Mouse (Mus musculus) hindbrain, embryonic 10.5 days (tissue): ENCODE results near the gene Rab6b. TPM values are rescaled to one million over a fixed set of nuclear protein-coding genes. Genes with fewer than 3 reads are reported as not detected.
"Not testable (repeated sequence)": the region's sequence is repeated elsewhere in the genome, so short reads cannot be mapped to it uniquely, and the experiment has no call there.

ENCODE experiments used
- DNase-seq: peaks from one replicate; pipeline ENCODE4 v3.0.0-alpha.2; 2017; ENCODE audit warnings: low spot score
- H3K27ac ChIP-seq: fragments of 300-500 bp; sonication (generic); 2 replicates; pipeline ENCODE4 v1.5.1; 2016; ENCODE audit warnings: mild to moderate bottlenecking, moderate library complexity
- H3K27me3 ChIP-seq: fragments of 300-500 bp; sonication (generic); 2 replicates; pipeline ENCODE4 v1.6.1; 2016; ENCODE audit warnings: mild to moderate bottlenecking; ENCODE audit not compliant: poor library complexity, insufficient read depth, severe bottlenecking
- H3K36me3 ChIP-seq: fragments of 300-500 bp; sonication (generic); 2 replicates; pipeline ENCODE4 v1.6.1; 2016; ENCODE audit warnings: mild to moderate bottlenecking, moderate library complexity
- H3K4me1 ChIP-seq: fragments of 300-500 bp; sonication (generic); replicated peaks from 2 replicates; pipeline ENCODE4 v1.6.1; 2016; ENCODE audit warnings: mild to moderate bottlenecking
- H3K4me3 ChIP-seq: fragments of 300-500 bp; sonication (generic); 2 replicates; pipeline ENCODE4 v1.5.1; 2016; ENCODE audit warnings: mild to moderate bottlenecking, moderate library complexity
- H3K9me3 ChIP-seq: fragments of 300-500 bp; sonication (generic); 2 replicates; pipeline ENCODE4 v1.6.1; 2016; ENCODE audit warnings: mild to moderate bottlenecking, moderate library complexity
- WGBS: fragments of 180-500 bp; shearing (Covaris S2); methylation state at CpG from one replicate; pipeline ENCODE4 v1.1.7; 2016; 5-methylcytosine and 5-hydroxymethylcytosine counted together
- polyA plus RNA-seq: library from polyadenylated mRNA; unstranded; fragments of >200 nt; fragmentation: Nextera tagmentation; extraction: Ambion mirVana; gene quantifications from 2 replicates; pipeline ENCODE4 v1.2.1, GENCODE M21; 2016

The Rab6b gene
- polyA plus RNA-seq, 1 experiment from 2014 or later, result 29.0 TPM

GRCm38 (mm10) chr9:103154568-103154967, 43.0 kb downstream of the Rab6b start:
- Histone ChIP-seq H3K4me1 (0 out of 2 replicates have a peak, but pooled peaks cover 3% of the 10 kb centered on the region), H3K9me3 (no peaks in the 10 kb centered on the region), H3K27ac (no peak overlapping the region)

GRCm38 (mm10) chr9:103155158-103155557, 43.6 kb downstream of the Rab6b start:
- H3K4me1 ChIP-seq, DNase-seq, H3K27me3 ChIP-seq, H3K27ac ChIP-seq, H3K4me3 ChIP-seq, H3K9me3 ChIP-seq: not testable (repeated sequence)
- peaks cover 19% of the 10 kb centered on the region; the same call in 1 of the 2 replicates for H3K36me3 ChIP-seq
- 90% methylated on average over 7 of the region's 7 CpGs for WGBS

More at GRCm38 (mm10) chr9:103154568-103154967, 43.0 kb downstream of the Rab6b start:
- H3K27me3 ChIP-seq, result no peaks in the 10 kb centered on the region
- no peak overlapping the region for H3K4me3 ChIP-seq
- WGBS, result 89% methylated on average over 2 of the region's 2 CpGs
- DNase-seq, result no peak
- peaks cover 19% of the 10 kb centered on the region for H3K36me3 ChIP-seq

- H3K27me3 ChIP-seq, result no peaks in the 10 kb centered on the region
- WGBS, result 77% methylated on average over 15 of the region's 15 CpGs
- no peak overlapping the region for H3K4me3 ChIP-seq
- peaks cover 87% of the 10 kb centered on the region for H3K36me3 ChIP-seq
- no peaks in the 10 kb centered on the region for H3K9me3 ChIP-seq
- no peak for DNase-seq
- H3K27ac ChIP-seq, result no peak overlapping the region
- 0 out of 2 replicates have a peak, but pooled peaks cover 3% of the 10 kb centered on the region for H3K4me1 ChIP-seq
Observed at GRCm38 (mm10) chr9:103163806-103164205, 52.2 kb downstream of the Rab6b start.

GRCm38 (mm10) chr9:103168046-103168445, 56.5 kb downstream of the Rab6b start:
- Histone ChIP-seq H3K27me3 (no peaks in the 10 kb centered on the region), H3K4me3 (no peak overlapping the region), H3K36me3 (peaks cover 76% of the 10 kb centered on the region), H3K4me1 (peaks cover 15% of the 10 kb centered on the region), H3K9me3 (no peaks in the 10 kb centered on the region), H3K27ac (no peak overlapping the region)
- 76% methylated on average over 6 of the region's 6 CpGs for WGBS
- DNase-seq, result no peak

GRCm38 (mm10) chr9:103168771-103169170, 57.2 kb downstream of the Rab6b start:
- no peak for DNase-seq
- no peaks in the 10 kb centered on the region for H3K27me3 ChIP-seq
- peaks cover 15% of the 10 kb centered on the region for H3K4me1 ChIP-seq
- WGBS, result 81% methylated on average over 7 of the region's 7 CpGs
- H3K9me3 ChIP-seq, result no peaks in the 10 kb centered on the region
- peaks cover 73% of the 10 kb centered on the region for H3K36me3 ChIP-seq
- no peak overlapping the region for H3K27ac ChIP-seq
- H3K4me3 ChIP-seq, result no peak overlapping the region

- Histone ChIP-seq H3K9me3 (no peaks in the 10 kb centered on the region), H3K4me1 (peaks cover 28% of the 10 kb centered on the region), H3K27ac (no peak overlapping the region), H3K4me3 (no peak overlapping the region), H3K27me3 (no peaks in the 10 kb centered on the region), H3K36me3 (peaks cover 36% of the 10 kb centered on the region)
- 60% methylated on average over 6 of the region's 6 CpGs for WGBS
- DNase-seq, result peak; percentile 22
Observed at GRCm38 (mm10) chr9:103174771-103175519, 63.4 kb downstream of the Rab6b start.

GRCm38 (mm10) chr9:103175692-103176091, 64.1 kb downstream of the Rab6b start:
- Histone ChIP-seq H3K4me3 (no peak overlapping the region), H3K36me3 (peaks cover 38% of the 10 kb centered on the region), H3K4me1 (peaks cover 35% of the 10 kb centered on the region), H3K27me3 (no peaks in the 10 kb centered on the region), H3K27ac (no peak overlapping the region), H3K9me3 (no peaks in the 10 kb centered on the region)
- no peak for DNase-seq
- WGBS, result 94% methylated on average over 7 of the region's 7 CpGs

- peak overlapping the region; percentile 52; the same call in 1 of the 2 replicates for H3K4me3 ChIP-seq
- no peak for DNase-seq
- no peaks in the 10 kb centered on the region for H3K27me3 ChIP-seq
- 75% methylated on average over 3 of the region's 3 CpGs for WGBS
- peaks cover 23% of the 10 kb centered on the region for H3K4me1 ChIP-seq
- H3K27ac ChIP-seq, result peak overlapping the region; percentile 87
- no peaks in the 10 kb centered on the region for H3K9me3 ChIP-seq
- H3K36me3 ChIP-seq, result peaks cover 24% of the 10 kb centered on the region
Observed at GRCm38 (mm10) chr9:103180303-103180702, 68.7 kb downstream of the Rab6b start.

GRCm38 (mm10) chr9:103180807-103181565, 69.4 kb downstream of the Rab6b start:
- Histone ChIP-seq H3K4me1 (peaks cover 21% of the 10 kb centered on the region), H3K4me3 (peak overlapping the region; percentile 52), H3K36me3 (peaks cover 20% of the 10 kb centered on the region), H3K27ac (peak overlapping the region; percentile 87), H3K27me3 (no peaks in the 10 kb centered on the region), H3K9me3 (no peaks in the 10 kb centered on the region)
- WGBS, result 3% methylated on average over 20 of the region's 20 CpGs
- peak; percentile 85 for DNase-seq

- DNase-seq, result no peak
- Histone ChIP-seq H3K27ac (no peak overlapping the region), H3K4me1 (peaks cover 21% of the 10 kb centered on the region), H3K4me3 (no peak overlapping the region), H3K36me3 (peaks cover 24% of the 10 kb centered on the region), H3K27me3 (no peaks in the 10 kb centered on the region), H3K9me3 (no peaks in the 10 kb centered on the region)
- 92% methylated on average over 8 of the region's 8 CpGs for WGBS
Observed at GRCm38 (mm10) chr9:103181886-103182285, 70.3 kb downstream of the Rab6b start.

GRCm38 (mm10) chr9:103184855-103185254, 73.3 kb downstream of the Rab6b start:
- peaks cover 35% of the 10 kb centered on the region for H3K36me3 ChIP-seq
- 67% methylated on average over 4 of the region's 4 CpGs for WGBS
- DNase-seq, result no peak

GRCm38 (mm10) chr9:103185946-103186345, 74.4 kb downstream of the Rab6b start:
- no peak overlapping the region for H3K27ac ChIP-seq
- H3K27me3 ChIP-seq, result no peaks in the 10 kb centered on the region
- peaks cover 43% of the 10 kb centered on the region for H3K36me3 ChIP-seq
- peaks cover 6% of the 10 kb centered on the region for H3K4me1 ChIP-seq
- H3K4me3 ChIP-seq, result no peak overlapping the region
- DNase-seq, result no peak
- H3K9me3 ChIP-seq, result no peaks in the 10 kb centered on the region
- WGBS, result 92% methylated on average over 8 of the region's 8 CpGs

More at GRCm38 (mm10) chr9:103184855-103185254, 73.3 kb downstream of the Rab6b start:
- H3K27me3 ChIP-seq, result no peaks in the 10 kb centered on the region
- H3K9me3 ChIP-seq, result no peaks in the 10 kb centered on the region
- no peak overlapping the region for H3K27ac ChIP-seq
- H3K4me3 ChIP-seq, result no peak overlapping the region
- peaks cover 17% of the 10 kb centered on the region for H3K4me1 ChIP-seq

GRCm38 (mm10) chr9:103186747-103187146, 75.2 kb downstream of the Rab6b start:
- peaks cover 51% of the 10 kb centered on the region for H3K36me3 ChIP-seq

More at GRCm38 (mm10) chr9:103186747-103187146, 75.2 kb downstream of the Rab6b start:
- no peak overlapping the region for H3K4me3 ChIP-seq
- H3K9me3 ChIP-seq, result no peaks in the 10 kb centered on the region
- DNase-seq, result no peak
- 0 out of 2 replicates have a peak, but pooled peaks cover 3% of the 10 kb centered on the region for H3K4me1 ChIP-seq
- 77% methylated on average over 9 of the region's 9 CpGs for WGBS
- no peaks in the 10 kb centered on the region for H3K27me3 ChIP-seq
- H3K27ac ChIP-seq, result no peak overlapping the region
